Mouse (Mus musculus): ENCODE data around the gene Tmco1.
A peak's percentile ranks its signal among the peaks of the same experiment; 100 is the strongest.

Tmco1 gene

GRCm38 (mm10) chr1:167374942-167375341, 66.8 kb downstream of the Tmco1 start:
- DNase-seq, result peak; percentile 70

- peak; percentile 15 for DNase-seq
Measured at GRCm38 (mm10) chr1:167378019-167378418, 69.8 kb downstream of the Tmco1 start.

GRCm38 (mm10) chr1:167379751-167380150, 71.6 kb downstream of the Tmco1 start:
- DNase-seq, result no peak

- DNase-seq, result peak; percentile 35
Measured at GRCm38 (mm10) chr1:167380223-167380622, 72.0 kb downstream of the Tmco1 start.

- DNase-seq, result peak; percentile 22
Measured at GRCm38 (mm10) chr1:167381050-167382015, 73.2 kb downstream of the Tmco1 start.

- DNase-seq, result no peak
Measured at GRCm38 (mm10) chr1:167382316-167382715, 74.1 kb downstream of the Tmco1 start.

- no peak for DNase-seq
Measured at GRCm38 (mm10) chr1:167382763-167383162, 74.6 kb downstream of the Tmco1 start.

- DNase-seq, result no peak
Measured at GRCm38 (mm10) chr1:167383178-167383577, 75.0 kb downstream of the Tmco1 start.

Measured in kidney, postnatal 14 days (tissue).